ENCODE assay signal across 8 mouse cellular contexts in the genomic region with DNA sequence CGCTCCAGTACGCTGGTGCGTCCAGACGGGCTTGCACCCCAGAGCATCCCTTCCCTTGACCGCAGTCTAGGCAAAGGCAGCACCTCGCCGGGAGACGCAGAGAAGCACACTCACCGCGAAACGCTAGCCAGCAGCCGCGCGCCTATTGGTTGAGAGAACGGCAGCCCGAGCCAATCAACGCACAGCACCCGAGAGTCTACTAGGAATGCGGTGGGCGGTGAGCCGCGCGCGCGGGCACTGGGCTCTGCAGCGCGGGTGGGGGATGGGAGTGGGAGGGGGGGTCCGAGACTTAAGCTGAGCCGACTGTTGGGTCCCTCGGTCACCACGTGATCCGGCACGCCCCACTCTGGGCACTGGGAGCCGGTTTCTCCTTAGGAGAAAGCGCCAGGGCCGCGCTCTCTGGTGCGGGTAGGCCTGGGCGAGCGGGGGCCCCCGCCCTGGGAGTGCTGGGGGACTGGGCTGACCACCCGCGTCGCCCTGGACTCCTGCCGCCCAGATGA. TPM values are rescaled to one million over a fixed set of nuclear protein-coding genes. Genes with fewer than 3 reads are reported as not detected.
DNase-seq lines count a peak whose midpoint lies in the region; ATAC-seq and TF ChIP-seq lines count a peak whose summit lies in the region.

No protein-coding gene starts in this region.

- no peaks in the 10 kb centered on the region for H3K9me3 ChIP-seq in embryonic facial prominence, embryonic 13.5 days
- no peaks in the 10 kb centered on the region for H3K9me3 ChIP-seq in limb, embryonic 11.5 days (ENCODE audit: control insufficient read depth, low read length)
- H3K9me3 ChIP-seq in midbrain, embryonic 14.5 days (ENCODE audit: control insufficient read depth, low read length): no peaks in the 10 kb centered on the region

- peak overlapping the region; percentile 47 for H3K4me3 ChIP-seq in embryonic facial prominence, embryonic 13.5 days
- peak overlapping the region; percentile 61 for H3K4me3 ChIP-seq in heart, adult 2 months
- peak overlapping the region; percentile 43 for H3K4me3 ChIP-seq in kidney, adult 2 months (ENCODE audit: insufficient read depth, low read depth, low read length)
- peak overlapping the region; percentile 32 for H3K4me3 ChIP-seq in limb, embryonic 11.5 days (ENCODE audit: low read depth, low read length)
- H3K4me3 ChIP-seq in midbrain, embryonic 14.5 days (replicated peaks; ENCODE audit: low read depth, low read length): peak overlapping the region; percentile 38
- H3K4me3 ChIP-seq in spleen, adult 2 months (ENCODE audit: extremely low read depth, insufficient read depth, insufficient read length): peak overlapping the region; percentile 48; the same call in 1 of the 2 replicates

- WGBS in embryonic facial prominence, embryonic 13.5 days: 3% methylated on average over 45 of the region's 45 CpGs
- 4% methylated on average over 45 of the region's 45 CpGs for WGBS in heart, adult 2 months
- WGBS in kidney, adult 2 months: 14% methylated on average over 45 of the region's 45 CpGs
- 4% methylated on average over 45 of the region's 45 CpGs for WGBS in limb, embryonic 11.5 days
- WGBS in midbrain, embryonic 14.5 days: 4% methylated on average over 45 of the region's 45 CpGs
- under 1% methylated on average over 45 of the region's 45 CpGs for WGBS in spleen, adult 2 months

- 0 out of 2 replicates have a peak, but pooled peaks have one; percentile 12 for TF ChIP-seq EP300 in heart, adult 2 months (IDR thresholded peaks at IDR 0.05; ENCODE audit: insufficient read depth, low read depth, low read length)

- peaks cover 71% of the 10 kb centered on the region for H3K4me1 ChIP-seq in embryonic facial prominence, embryonic 13.5 days
- peaks cover 7% of the 10 kb centered on the region for H3K4me1 ChIP-seq in heart, adult 2 months (ENCODE audit: control insufficient read depth, insufficient read depth, low read length)
- peaks cover 10% of the 10 kb centered on the region for H3K4me1 ChIP-seq in kidney, adult 2 months (ENCODE audit: control insufficient read depth, insufficient read depth, low read length)
- peaks cover 46% of the 10 kb centered on the region for H3K4me1 ChIP-seq in limb, embryonic 11.5 days (ENCODE audit: control insufficient read depth, insufficient read depth, low read length)
- peaks cover 47% of the 10 kb centered on the region for H3K4me1 ChIP-seq in midbrain, embryonic 14.5 days (ENCODE audit: control insufficient read depth, insufficient read depth, low read length)
- peaks cover 9% of the 10 kb centered on the region for H3K4me1 ChIP-seq in spleen, adult 2 months (ENCODE audit: control insufficient read depth, insufficient read depth, insufficient read length)

- no peak for TF ChIP-seq POLR2A in heart, adult 2 months (IDR thresholded peaks at IDR 0.05; ENCODE audit: insufficient read depth, low read depth, low read length)
- TF ChIP-seq POLR2A in kidney, adult 2 months (IDR thresholded peaks at IDR 0.05; ENCODE audit: low read depth, low read length): no peak
- TF ChIP-seq POLR2A in spleen, adult 2 months (IDR thresholded peaks at IDR 0.05; ENCODE audit: low read depth, low read length): no peak

- ATAC-seq in embryonic facial prominence, embryonic 13.5 days (ENCODE audit: insufficient number of reproducible peaks, insufficient read depth, low FRiP score, low TSS enrichment, low read depth): peak; percentile 89
- peak; percentile 89 for ATAC-seq in limb, embryonic 11.5 days (ENCODE audit: insufficient number of reproducible peaks, low FRiP score, low TSS enrichment, low read depth)
- peak; percentile 92 for ATAC-seq in midbrain, embryonic 14.5 days (ENCODE audit: low FRiP score, low TSS enrichment)

- no peaks in the 10 kb centered on the region for H3K36me3 ChIP-seq in embryonic facial prominence, embryonic 13.5 days
- no peaks in the 10 kb centered on the region for H3K36me3 ChIP-seq in heart, adult 2 months (ENCODE audit: control insufficient read depth, insufficient read depth, low read length)
- H3K36me3 ChIP-seq in kidney, adult 2 months (ENCODE audit: control insufficient read depth, insufficient read depth, low read length): no peaks in the 10 kb centered on the region
- H3K36me3 ChIP-seq in limb, embryonic 11.5 days (ENCODE audit: control insufficient read depth, insufficient read depth, low read length): no peaks in the 10 kb centered on the region
- no peaks in the 10 kb centered on the region for H3K36me3 ChIP-seq in midbrain, embryonic 14.5 days (ENCODE audit: control insufficient read depth, insufficient read depth, low read length)
- H3K36me3 ChIP-seq in spleen, adult 2 months (ENCODE audit: control insufficient read depth, insufficient read depth, low read length): no peaks in the 10 kb centered on the region

- H3K4me2 ChIP-seq in embryonic facial prominence, embryonic 13.5 days: peak overlapping the region; percentile 81
- H3K4me2 ChIP-seq in limb, embryonic 11.5 days (ENCODE audit: low read depth, severe bottlenecking): peak overlapping the region; percentile 72
- H3K4me2 ChIP-seq in midbrain, embryonic 14.5 days (ENCODE audit: low read length): peak overlapping the region; percentile 83

- intact Hi-C loops in heart, adult 2 months (cut with DNase I): no loop called here

- TF ChIP-seq CTCF in heart, adult 2 months (IDR thresholded peaks at IDR 0.05): no peak
- TF ChIP-seq CTCF in kidney, adult 2 months (conservative IDR thresholded peaks at IDR 0.05; ENCODE audit: insufficient read depth, insufficient read length, low read depth, low read length): no peak
- no peak for TF ChIP-seq CTCF in spleen, adult 2 months (IDR thresholded peaks at IDR 0.05; ENCODE audit: extremely low read depth, insufficient read depth, insufficient read length, insufficient replicate concordance)

- H3K79me2 ChIP-seq in heart, adult 2 months (replicated peaks; ENCODE audit: control insufficient read depth, insufficient read depth, low read length): no peaks in the 10 kb centered on the region

- peak overlapping the region; percentile 91 for H3K27ac ChIP-seq in embryonic facial prominence, embryonic 13.5 days
- peak overlapping the region; percentile 38; the same call in 1 of the 2 replicates for H3K27ac ChIP-seq in heart, adult 2 months
- no peak overlapping the region for H3K27ac ChIP-seq in kidney, adult 2 months (ENCODE audit: insufficient read depth, low read depth, low read length)
- H3K27ac ChIP-seq in limb, embryonic 11.5 days (replicated peaks; ENCODE audit: low read depth, low read length): peak overlapping the region; percentile 92
- H3K27ac ChIP-seq in midbrain, embryonic 14.5 days (replicated peaks; ENCODE audit: low read depth, low read length): peak overlapping the region; percentile 95
- no peak overlapping the region for H3K27ac ChIP-seq in spleen, adult 2 months (ENCODE audit: insufficient read depth, low read length)

- H3K27me3 ChIP-seq in embryonic facial prominence, embryonic 13.5 days: no peaks in the 10 kb centered on the region; the same call in 1 of the 2 replicates
- H3K27me3 ChIP-seq in heart, adult 2 months (ENCODE audit: control insufficient read depth, insufficient read depth, low read length): no peaks in the 10 kb centered on the region
- H3K27me3 ChIP-seq in kidney, adult 2 months (replicated peaks; ENCODE audit: control insufficient read depth, insufficient read depth, low read length): no peaks in the 10 kb centered on the region
- no peaks in the 10 kb centered on the region for H3K27me3 ChIP-seq in limb, embryonic 11.5 days (ENCODE audit: control insufficient read depth, insufficient read depth, low read length)
- H3K27me3 ChIP-seq in midbrain, embryonic 14.5 days (ENCODE audit: control insufficient read depth, insufficient read depth, low read length): no peaks in the 10 kb centered on the region
- H3K27me3 ChIP-seq in spleen, adult 2 months (ENCODE audit: control insufficient read depth, insufficient read depth, low read length): peaks cover 10% of the 10 kb centered on the region; the same call in 1 of the 2 replicates

- DNase-seq in 3T3-L1 (ENCODE audit: low read depth, low spot score): peak; percentile 66
- peak; percentile 71 to 84 for DNase-seq in adrenal gland, postnatal 4 days (ENCODE audit: low spot score in 2 of 2)
- DNase-seq in heart, adult 2 months: peak; percentile 88 to 92
- DNase-seq in kidney, adult 2 months: peak; percentile 96
- DNase-seq in limb, embryonic 11.5 days (ENCODE audit: low spot score): peak; percentile 97
- peak; percentile 98 for DNase-seq in midbrain, embryonic 14.5 days
- DNase-seq in spleen, adult 2 months (ENCODE audit: low read depth in 1 of 2, low spot score in 2 of 2): peak in 1 of 2 experiments; percentile 67

- H3K9ac ChIP-seq in embryonic facial prominence, embryonic 13.5 days: peak overlapping the region; percentile 81
- H3K9ac ChIP-seq in heart, adult 2 months (ENCODE audit: low read depth, low read length): peak overlapping the region; percentile 66
- H3K9ac ChIP-seq in limb, embryonic 11.5 days (ENCODE audit: low read length): peak overlapping the region; percentile 76
- peak overlapping the region; percentile 60 for H3K9ac ChIP-seq in midbrain, embryonic 14.5 days (replicated peaks; ENCODE audit: low read length)

RNA-seq across cellular contexts. Expression of gene Actg1, which starts 37.5 kb away (rescaled TPM):
- 1,000 to 10,000 TPM in 1 of 2 experiments, 100 to 1,000 TPM in 1; 949 to 1,134 TPM for total RNA-seq in adrenal gland, postnatal 4 days (2021)
- polyA plus RNA-seq in embryonic facial prominence, embryonic 13.5 days (2015; fragmentation: Nextera tagmentation; extraction: Ambion mirVana): 2,524 and 2,741 TPM in 2 replicates
- total RNA-seq in heart, adult 2 months (2021): 100 to 1,000 TPM; 222 to 321 TPM
- 510 and 694 TPM in 2 replicates for polyA plus RNA-seq in heart, adult 2 months (2012; rRNA removed)
- polyA plus RNA-seq in kidney, adult 2 months (2012; rRNA removed): 828 and 981 TPM in 2 replicates
- polyA plus RNA-seq in limb, embryonic 11.5 days (2014; fragmentation: Nextera tagmentation; extraction: Ambion mirVana): 2,996 and 3,123 TPM in 2 replicates
- polyA plus RNA-seq in midbrain, embryonic 14.5 days (2014; fragmentation: Nextera tagmentation; extraction: Ambion mirVana): 4,502 and 4,930 TPM in 2 replicates
- polyA plus RNA-seq in spleen, adult 2 months (2012; rRNA removed): 951 and 978 TPM in 2 replicates

RNA-seq across cellular contexts. Expression of gene Fscn2, which starts 50.5 kb away (rescaled TPM):
- total RNA-seq in adrenal gland, postnatal 4 days (2021): under 1 TPM; 0.39 to 0.51 TPM
- polyA plus RNA-seq in embryonic facial prominence, embryonic 13.5 days (2015; fragmentation: Nextera tagmentation; extraction: Ambion mirVana): 0.25 and 1.1 TPM in 2 replicates
- total RNA-seq in heart, adult 2 months (2021): not detected
- 0.15 and 0.21 TPM in 2 replicates for polyA plus RNA-seq in heart, adult 2 months (2012; rRNA removed)
- 0.16 and 0.19 TPM in 2 replicates for polyA plus RNA-seq in kidney, adult 2 months (2012; rRNA removed)
- 0.21 and 0.47 TPM in 2 replicates for polyA plus RNA-seq in limb, embryonic 11.5 days (2014; fragmentation: Nextera tagmentation; extraction: Ambion mirVana)
- 1.7 and 2.5 TPM in 2 replicates for polyA plus RNA-seq in midbrain, embryonic 14.5 days (2014; fragmentation: Nextera tagmentation; extraction: Ambion mirVana)
- polyA plus RNA-seq in spleen, adult 2 months (2012; rRNA removed): 0.08 TPM in 1 of 2 replicates, not detected in the other

Comparison
In these comparisons a context has a peak if more than half of its experiments do, and no peak if none do; other contexts are left out.
1. H3K27ac ChIP-seq: peak in embryonic facial prominence, embryonic 13.5 days (single experiment), heart, adult 2 months (single experiment), limb, embryonic 11.5 days (single experiment) and midbrain, embryonic 14.5 days (single experiment); none in kidney, adult 2 months (single experiment) and spleen, adult 2 months (single experiment).
2. Peak in every context shown above with its lines, with median percentiles within 50 percentile points of each other: ATAC-seq, H3K4me2 ChIP-seq, H3K4me3 ChIP-seq and H3K9ac ChIP-seq.